Mouse (Mus musculus): Measurements from ENCODE around the gene Rnf103. TPM values are rescaled to one million over a fixed set of nuclear protein-coding genes. Genes with fewer than 3 reads are reported as not detected.
"Not testable (repeated sequence)": the region's sequence is repeated elsewhere in the genome, so short reads cannot be mapped to it uniquely, and the experiment has no call there.

The Rnf103 gene
- 40.3 and 41.3 TPM in 2 replicates for total RNA-seq (2017)

- ATAC-seq (ENCODE audit: extremely low read depth, insufficient number of reproducible peaks, low FRiP score, poor library complexity, severe bottlenecking), result peak; percentile 87
Observed at GRCm38 (mm10) chr6:71493675-71494340, at the start of gene Rnf103. Rnf103 (plus strand) TSS chr6:71493894.

- ATAC-seq (ENCODE audit: extremely low read depth, insufficient number of reproducible peaks, low FRiP score, poor library complexity, severe bottlenecking), result no peak
Observed at GRCm38 (mm10) chr6:71444756-71445155, 48.9 kb upstream of the Rnf103 start.

DNA sequence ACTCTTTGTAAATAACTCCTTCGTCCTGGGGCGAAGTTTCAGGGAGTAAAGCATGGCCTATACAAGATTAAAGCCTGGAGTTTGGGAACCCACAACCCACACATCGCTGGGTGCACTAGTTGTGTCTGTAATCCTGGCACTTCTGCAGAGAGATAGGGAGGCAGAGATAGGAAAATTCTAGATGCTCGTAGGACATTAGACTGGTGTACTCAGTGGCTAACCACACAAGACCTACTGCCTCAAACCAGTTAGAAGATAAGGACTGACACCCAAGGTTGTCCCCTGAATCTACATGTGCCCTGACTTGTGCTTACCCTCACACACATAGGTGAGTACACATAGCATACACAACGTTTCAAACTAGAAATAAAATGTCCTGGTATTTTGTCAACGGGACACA, 48.1 kb upstream of the Rnf103 start:
- no peak for ATAC-seq (ENCODE audit: extremely low read depth, insufficient number of reproducible peaks, low FRiP score, poor library complexity, severe bottlenecking)

DNA sequence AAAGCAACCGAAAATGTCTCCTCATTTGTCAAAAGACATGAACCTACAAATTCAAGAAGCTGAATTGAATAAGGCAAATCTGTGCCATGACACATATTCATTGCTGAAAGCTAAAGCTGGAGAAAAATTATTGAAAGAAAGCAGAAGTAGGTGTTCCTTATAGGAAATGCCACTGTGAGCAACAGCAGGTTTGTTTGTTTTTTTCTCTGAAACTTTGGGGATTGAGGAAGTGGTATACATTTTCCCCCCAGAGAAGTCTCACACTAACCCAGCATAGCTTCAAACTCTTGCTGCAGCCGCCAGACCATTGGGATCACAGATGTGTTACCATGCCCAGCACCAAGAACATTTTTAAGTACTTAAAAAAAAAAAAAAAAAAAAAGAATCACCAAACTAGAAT, 40.9 kb upstream of the Rnf103 start:
- no peak for ATAC-seq (ENCODE audit: extremely low read depth, insufficient number of reproducible peaks, low FRiP score, poor library complexity, severe bottlenecking)

GRCm38 (mm10) chr6:71453983-71454739, 39.5 kb upstream of the Rnf103 start:
- ATAC-seq (ENCODE audit: extremely low read depth, insufficient number of reproducible peaks, low FRiP score, poor library complexity, severe bottlenecking), result not testable (repeated sequence)

GRCm38 (mm10) chr6:71457956-71458608, 35.6 kb upstream of the Rnf103 start:
- no peak for ATAC-seq (ENCODE audit: extremely low read depth, insufficient number of reproducible peaks, low FRiP score, poor library complexity, severe bottlenecking)

- no peak for ATAC-seq (ENCODE audit: extremely low read depth, insufficient number of reproducible peaks, low FRiP score, poor library complexity, severe bottlenecking)
Observed at GRCm38 (mm10) chr6:71465146-71465545, 28.5 kb upstream of the Rnf103 start.

- ATAC-seq (ENCODE audit: extremely low read depth, insufficient number of reproducible peaks, low FRiP score, poor library complexity, severe bottlenecking), result no peak
Observed at GRCm38 (mm10) chr6:71467766-71468165, 25.9 kb upstream of the Rnf103 start.

- ATAC-seq (ENCODE audit: extremely low read depth, insufficient number of reproducible peaks, low FRiP score, poor library complexity, severe bottlenecking), result no peak
Observed at GRCm38 (mm10) chr6:71469291-71469690, 24.4 kb upstream of the Rnf103 start.

GRCm38 (mm10) chr6:71471830-71472520, 21.7 kb upstream of the Rnf103 start:
- ATAC-seq (ENCODE audit: extremely low read depth, insufficient number of reproducible peaks, low FRiP score, poor library complexity, severe bottlenecking), result no peak

DNA sequence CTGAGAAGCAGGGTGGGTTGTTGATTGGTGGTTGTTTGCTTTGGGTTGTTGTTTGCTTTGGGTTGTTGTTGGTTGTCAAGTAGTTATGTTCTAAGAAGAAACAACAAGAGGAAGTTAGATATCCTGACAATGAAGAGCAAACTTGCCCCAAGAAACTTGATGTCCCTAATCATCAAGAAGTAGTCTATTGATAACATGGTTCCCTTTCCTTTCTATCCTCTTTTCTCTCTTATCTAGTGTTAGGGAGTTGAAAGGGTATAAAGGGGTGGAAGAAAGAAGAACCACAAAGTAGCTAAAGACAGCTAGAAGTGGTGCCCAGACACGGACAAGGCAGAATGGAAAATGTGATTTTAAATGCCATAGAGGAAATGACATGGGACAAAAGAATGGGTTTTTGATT, 20.9 kb upstream of the Rnf103 start:
- no peak for ATAC-seq (ENCODE audit: extremely low read depth, insufficient number of reproducible peaks, low FRiP score, poor library complexity, severe bottlenecking)

DNA sequence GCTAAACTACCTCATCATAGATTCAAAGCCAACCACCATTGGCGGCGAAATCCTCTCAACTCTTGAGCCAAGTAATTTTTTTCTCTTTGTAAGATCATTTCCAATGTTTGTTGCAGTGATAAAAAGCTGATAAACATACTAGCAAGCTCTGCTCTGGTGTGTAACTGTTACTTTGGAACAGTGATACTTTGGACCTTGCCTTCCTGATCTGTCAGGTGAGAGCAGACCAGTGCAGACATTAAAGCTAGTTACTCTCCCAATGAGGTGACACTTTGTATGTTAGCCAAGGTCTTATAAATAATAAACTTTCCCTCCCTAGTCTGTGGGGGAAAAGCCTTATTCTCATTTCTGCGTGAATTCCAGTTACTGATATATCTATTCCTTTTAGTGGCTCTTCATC, 18.1 kb upstream of the Rnf103 start:
- no peak for ATAC-seq (ENCODE audit: extremely low read depth, insufficient number of reproducible peaks, low FRiP score, poor library complexity, severe bottlenecking)

DNA sequence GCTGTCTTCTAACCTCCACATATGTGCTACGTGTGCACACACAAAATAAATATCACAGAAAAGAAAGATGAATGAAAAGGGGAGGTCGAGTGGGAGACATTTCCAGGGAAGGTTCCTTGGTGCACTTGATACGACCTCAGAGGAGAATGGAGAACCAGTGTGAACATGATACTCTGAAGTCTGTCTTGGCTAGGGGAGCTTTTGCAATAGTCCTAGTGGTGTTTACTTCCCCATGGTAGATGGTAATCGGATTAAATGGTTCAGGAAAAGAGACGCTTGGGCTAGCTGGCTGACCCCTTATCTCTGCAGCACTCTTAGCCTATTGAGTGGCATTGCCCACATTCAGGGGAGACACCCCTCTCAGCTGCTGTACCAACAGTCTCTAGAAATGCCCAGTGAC, 16.9 kb upstream of the Rnf103 start:
- no peak for ATAC-seq (ENCODE audit: extremely low read depth, insufficient number of reproducible peaks, low FRiP score, poor library complexity, severe bottlenecking)

GRCm38 (mm10) chr6:71478816-71479568, 14.7 kb upstream of the Rnf103 start:
- ATAC-seq (ENCODE audit: extremely low read depth, insufficient number of reproducible peaks, low FRiP score, poor library complexity, severe bottlenecking), result not testable (repeated sequence)

DNA sequence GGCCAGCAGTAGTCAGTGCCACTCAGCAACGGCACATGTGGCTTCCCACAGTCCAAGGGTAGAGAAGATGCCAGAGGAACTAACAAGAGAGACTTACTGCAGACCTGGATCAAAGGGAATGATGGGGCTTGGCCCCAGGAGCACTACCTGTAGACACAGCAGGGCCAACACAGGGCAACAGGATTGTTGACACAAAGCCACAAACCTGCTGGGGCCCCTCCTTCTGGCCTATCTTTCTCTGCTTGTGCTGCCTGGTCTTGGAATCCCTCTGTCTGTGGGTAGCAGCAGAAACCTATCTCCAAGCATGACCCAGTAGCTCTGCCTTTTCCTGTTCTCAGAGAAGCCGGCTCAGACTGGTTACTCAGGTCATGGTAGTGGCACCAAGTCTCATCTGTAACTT, 14.1 kb upstream of the Rnf103 start:
- not testable (repeated sequence) for ATAC-seq (ENCODE audit: extremely low read depth, insufficient number of reproducible peaks, low FRiP score, poor library complexity, severe bottlenecking)

GRCm38 (mm10) chr6:71480136-71480535, 13.6 kb upstream of the Rnf103 start:
- ATAC-seq (ENCODE audit: extremely low read depth, insufficient number of reproducible peaks, low FRiP score, poor library complexity, severe bottlenecking), result no peak

- ATAC-seq (ENCODE audit: extremely low read depth, insufficient number of reproducible peaks, low FRiP score, poor library complexity, severe bottlenecking), result no peak
Observed at GRCm38 (mm10) chr6:71481136-71481535, 12.6 kb upstream of the Rnf103 start.

DNA sequence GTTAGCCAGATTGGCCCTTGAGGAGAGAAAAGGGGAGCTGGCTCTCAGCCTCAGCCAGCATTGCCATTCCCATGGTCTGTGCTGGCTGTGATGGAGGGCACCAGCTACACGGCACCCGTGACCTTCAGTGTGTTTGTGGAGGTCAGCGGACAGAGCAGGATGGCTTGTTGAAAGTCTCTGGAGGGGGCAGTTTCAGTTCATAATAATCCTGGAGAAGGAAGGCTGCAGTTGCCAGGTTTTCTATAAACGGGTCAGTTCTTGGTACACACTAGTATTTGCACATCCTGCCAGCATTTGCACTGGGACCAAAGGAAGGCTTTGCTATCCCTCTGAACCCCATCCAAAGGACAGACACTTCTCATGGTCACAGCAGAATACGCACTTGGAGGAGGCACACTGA, 8.4 kb upstream of the Rnf103 start:
- ATAC-seq (ENCODE audit: extremely low read depth, insufficient number of reproducible peaks, low FRiP score, poor library complexity, severe bottlenecking), result no peak

GRCm38 (mm10) chr6:71486226-71486625, 7.5 kb upstream of the Rnf103 start:
- no peak for ATAC-seq (ENCODE audit: extremely low read depth, insufficient number of reproducible peaks, low FRiP score, poor library complexity, severe bottlenecking)

Data from neutrophil, adult 5-6 weeks (primary cell).